Mouse (Mus musculus) intestine, postnatal 0 days (tissue): ENCODE data around the gene Dad1. TPM values are rescaled to one million over a fixed set of nuclear protein-coding genes. Genes with fewer than 3 reads are reported as not detected.

ENCODE experiments used
- ATAC-seq: fragments of 200-750 bp; cut with Nextera tagmentation; 2 replicates; pipeline ENCODE4 v1.8.0; 2017; ENCODE audit warnings: mild to moderate bottlenecking, moderate TSS enrichment, moderate library complexity
- H3K27ac ChIP-seq: fragments of 300-500 bp; sonication (generic); 2 replicates; pipeline ENCODE4 v1.5.1; 2014; ENCODE audit warnings: mild to moderate bottlenecking, low read depth, low read length, moderate library complexity
- H3K27me3 ChIP-seq: fragments of 300-500 bp; sonication (generic); replicated peaks from 2 replicates; pipeline ENCODE4 v1.6.1; 2014; ENCODE audit warnings: low read length, mixed read lengths; ENCODE audit not compliant: control insufficient read depth, insufficient read depth
- H3K36me3 ChIP-seq: fragments of 300-500 bp; sonication (generic); 2 replicates; pipeline ENCODE4 v1.6.1; 2014; ENCODE audit warnings: mild to moderate bottlenecking, moderate library complexity; ENCODE audit not compliant: control insufficient read depth, insufficient read depth
- H3K4me1 ChIP-seq: fragments of 300-500 bp; sonication (generic); replicated peaks from 2 replicates; pipeline ENCODE4 v1.6.1; 2014; ENCODE audit warnings: antibody characterized with exemption, low read length, mixed read lengths; ENCODE audit not compliant: control insufficient read depth, insufficient read depth
- H3K4me2 ChIP-seq: fragments of 300-500 bp; sonication (generic); replicated peaks from 2 replicates; pipeline ENCODE4 v1.6.1; 2014; ENCODE audit warnings: low read depth, mild to moderate bottlenecking, moderate library complexity
- H3K4me3 ChIP-seq: fragments of 300-500 bp; sonication (generic); 2 replicates; pipeline ENCODE4 v1.5.1; 2014; ENCODE audit warnings: low read depth, low read length
- H3K9ac ChIP-seq: fragments of 300-500 bp; sonication (generic); 2 replicates; pipeline ENCODE4 v1.6.1; 2014; ENCODE audit warnings: mild to moderate bottlenecking, low read depth, low read length
- H3K9me3 ChIP-seq: fragments of 300-500 bp; sonication (generic); 2 replicates; pipeline ENCODE4 v1.6.1; 2016; ENCODE audit warnings: mixed run types; ENCODE audit not compliant: control insufficient read depth
- CTCF ChIP-seq: sonication (generic); IDR thresholded peaks from 2 replicates; pipeline ENCODE4 v1.5.1; 2016; ENCODE audit warnings: low read depth, mild to moderate bottlenecking, control low read depth, antibody characterized with exemption, moderate library complexity
- WGBS: fragments of 180-500 bp; shearing (Covaris S2); extraction: QIAGEN DNeasy Blood & Tissue Kit; methylation state at CpG from one replicate; pipeline ENCODE4 v1.1.7; 2014; 5-methylcytosine and 5-hydroxymethylcytosine counted together
- polyA plus RNA-seq: library from polyadenylated mRNA; unstranded; fragments of >200 nt; fragmentation: Nextera tagmentation; extraction: Ambion mirVana; gene quantifications from 2 replicates; pipeline ENCODE4 v1.2.1, GENCODE M21; 2015

The Dad1 gene
- polyA plus RNA-seq, 1 experiment from 2014 or later, result 492 TPM

DNA sequence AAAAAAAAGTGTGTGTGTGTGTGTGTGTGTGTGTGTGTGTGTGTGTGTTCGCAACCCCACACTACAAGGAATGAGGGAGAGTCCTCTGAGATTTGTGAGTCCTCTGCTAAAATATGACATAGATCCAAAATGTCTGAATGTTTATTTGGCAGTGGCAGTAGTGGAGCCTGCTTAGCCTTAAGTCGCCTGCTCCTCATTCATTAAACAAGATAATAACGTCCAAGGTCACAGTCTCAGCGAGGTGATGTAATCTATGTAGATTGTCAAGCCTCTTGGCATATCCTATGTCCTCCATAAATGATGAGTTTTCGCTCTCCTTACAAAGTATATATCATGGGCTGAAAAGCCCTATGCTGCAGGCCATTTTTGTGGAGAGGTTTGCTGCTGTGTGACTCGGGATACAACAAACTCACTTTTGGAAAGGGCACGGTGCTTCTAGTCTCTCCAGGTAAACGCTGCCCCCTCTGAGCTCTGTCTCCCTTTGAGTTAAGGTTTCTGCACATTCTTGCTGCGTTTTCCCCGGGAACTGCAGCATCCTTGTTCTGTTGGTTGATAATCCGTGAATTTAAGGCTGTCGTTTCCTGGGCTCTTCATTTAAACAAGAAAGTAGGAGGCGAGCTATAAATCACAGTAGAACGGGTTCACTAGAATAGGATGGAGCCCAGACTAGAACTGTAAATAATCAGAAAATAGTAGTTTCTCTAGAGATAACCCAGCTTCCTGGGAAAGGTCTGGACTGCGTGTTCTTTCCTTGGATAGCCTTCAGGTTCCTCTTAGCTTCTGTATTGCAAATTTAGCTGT is 47.0 kb downstream of the Dad1 start:
- 44% methylated on average over 15 of the region's 15 CpGs for WGBS
- Histone ChIP-seq H3K4me2 (no peak overlapping the region), H3K36me3 (no peaks in the 10 kb centered on the region), H3K4me1 (no peaks in the 10 kb centered on the region), H3K4me3 (no peak overlapping the region), H3K27ac (no peak overlapping the region), H3K27me3 (no peaks in the 10 kb centered on the region; the same call in 1 of the 2 replicates), H3K9me3 (no peaks in the 10 kb centered on the region), H3K9ac (no peak overlapping the region)
- no peak for TF ChIP-seq CTCF
- no peak for ATAC-seq

GRCm38 (mm10) chr14:54206309-54206708 is 47.6 kb downstream of the Dad1 start:
- Histone ChIP-seq H3K27me3 (no peaks in the 10 kb centered on the region; the same call in 1 of the 2 replicates), H3K4me1 (no peaks in the 10 kb centered on the region), H3K9me3 (no peaks in the 10 kb centered on the region), H3K27ac (no peak overlapping the region), H3K4me3 (no peak overlapping the region), H3K9ac (no peak overlapping the region), H3K36me3 (no peaks in the 10 kb centered on the region), H3K4me2 (no peak overlapping the region)
- 70% methylated on average over 5 of the region's 5 CpGs for WGBS
- ATAC-seq, result no peak
- no peak for TF ChIP-seq CTCF

DNA sequence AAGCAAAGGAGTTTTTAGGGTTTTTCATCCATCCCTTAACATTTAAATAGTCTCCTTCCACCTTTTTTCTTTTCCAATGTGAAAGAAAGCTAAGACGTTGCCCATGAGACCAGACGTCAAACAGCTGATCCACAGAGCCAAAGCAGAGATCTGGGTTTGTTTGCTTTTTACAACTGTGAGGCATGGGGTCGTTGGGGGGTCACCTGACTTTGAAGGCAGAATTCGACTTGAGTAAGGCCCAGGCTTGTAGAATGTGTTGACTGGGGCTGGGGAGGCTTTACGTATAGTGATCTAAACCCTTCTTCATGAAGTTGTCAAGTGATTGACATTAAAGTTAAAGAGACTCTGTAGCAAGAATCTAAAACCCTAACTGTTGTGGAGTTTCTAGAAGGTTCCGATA is 48.0 kb downstream of the Dad1 start:
- no peaks in the 10 kb centered on the region; the same call in 1 of the 2 replicates for H3K27me3 ChIP-seq
- H3K4me1 ChIP-seq, result no peaks in the 10 kb centered on the region
- H3K36me3 ChIP-seq, result no peaks in the 10 kb centered on the region
- H3K9me3 ChIP-seq, result no peaks in the 10 kb centered on the region
- no peak overlapping the region for H3K27ac ChIP-seq
- 53% methylated on average over 6 of the region's 6 CpGs for WGBS
- H3K4me2 ChIP-seq, result no peak overlapping the region
- H3K4me3 ChIP-seq, result no peak overlapping the region
- no peak for ATAC-seq
- no peak overlapping the region for H3K9ac ChIP-seq
- TF ChIP-seq CTCF, result no peak

DNA sequence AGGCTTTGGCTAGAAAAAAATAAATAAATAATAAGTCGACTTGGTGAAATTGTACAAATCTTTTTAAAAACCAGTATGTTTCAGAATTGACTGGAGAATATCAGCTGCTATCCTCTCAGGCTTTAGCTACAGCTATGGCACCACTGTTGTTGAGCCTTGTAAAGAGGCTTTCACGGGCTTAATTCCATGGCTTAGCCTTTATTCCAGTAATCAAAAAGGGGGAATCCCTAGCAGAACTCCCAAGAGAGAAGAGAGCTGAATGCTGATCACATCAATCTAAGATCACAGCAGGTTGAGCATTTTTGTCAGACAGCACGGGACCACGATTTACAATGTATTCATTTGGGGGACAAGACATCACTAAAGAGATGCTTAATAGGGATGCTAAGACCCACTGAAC is 49.1 kb downstream of the Dad1 start:
- Histone ChIP-seq H3K27ac (no peak overlapping the region), H3K9ac (no peak overlapping the region), H3K9me3 (no peaks in the 10 kb centered on the region), H3K4me2 (peak overlapping the region; percentile 28; the same call in 1 of the 2 replicates), H3K4me3 (no peak overlapping the region), H3K36me3 (no peaks in the 10 kb centered on the region), H3K4me1 (no peaks in the 10 kb centered on the region), H3K27me3 (no peaks in the 10 kb centered on the region; the same call in 1 of the 2 replicates)
- 72% methylated on average over 4 of the region's 4 CpGs for WGBS
- ATAC-seq, result no peak
- no peak for TF ChIP-seq CTCF

DNA sequence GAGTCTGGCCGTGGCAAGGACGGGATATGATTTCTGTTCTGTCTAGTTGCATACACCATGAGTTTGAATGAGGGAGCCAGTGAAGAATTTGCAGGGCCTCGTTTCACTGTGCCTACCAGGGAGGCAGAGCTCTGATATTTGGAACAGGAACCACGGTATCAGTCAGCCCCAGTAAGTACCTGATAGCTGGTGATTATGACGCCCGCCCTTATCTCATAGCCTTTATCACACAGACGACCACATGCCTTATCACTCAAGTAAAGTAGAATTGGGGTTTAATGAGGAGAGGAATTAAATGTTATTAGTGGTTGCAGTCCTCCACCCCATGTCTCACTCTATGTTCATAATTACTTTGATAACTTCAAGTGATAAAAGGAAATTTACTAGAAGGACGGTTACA is 49.6 kb downstream of the Dad1 start:
- no peak overlapping the region for H3K4me3 ChIP-seq
- no peaks in the 10 kb centered on the region; the same call in 1 of the 2 replicates for H3K27me3 ChIP-seq
- no peak overlapping the region for H3K27ac ChIP-seq
- ATAC-seq, result no peak
- H3K4me2 ChIP-seq, result peak overlapping the region; percentile 28; the same call in 1 of the 2 replicates
- H3K36me3 ChIP-seq, result no peaks in the 10 kb centered on the region
- no peaks in the 10 kb centered on the region for H3K9me3 ChIP-seq
- no peak overlapping the region for H3K9ac ChIP-seq
- WGBS, result 44% methylated on average over 8 of the region's 8 CpGs
- TF ChIP-seq CTCF, result no peak
- H3K4me1 ChIP-seq, result no peaks in the 10 kb centered on the region

GRCm38 (mm10) chr14:54203776-54204175 is 50.1 kb downstream of the Dad1 start:
- Histone ChIP-seq H3K27me3 (no peaks in the 10 kb centered on the region; the same call in 1 of the 2 replicates), H3K36me3 (no peaks in the 10 kb centered on the region), H3K4me2 (no peak overlapping the region), H3K4me3 (no peak overlapping the region), H3K9ac (no peak overlapping the region), H3K4me1 (no peaks in the 10 kb centered on the region), H3K9me3 (no peaks in the 10 kb centered on the region), H3K27ac (no peak overlapping the region)
- TF ChIP-seq CTCF, result 0 out of 2 replicates have a peak, but pooled peaks have one; percentile 4
- no peak for ATAC-seq
- 91% methylated on average over 10 of the region's 10 CpGs for WGBS
